In genomic region chr3:105974174-105974573, GRCm38 (mm10) we compare ENCODE assay signal across 17 mouse cellular contexts. TPM values are rescaled to one million over a fixed set of nuclear protein-coding genes. Genes with fewer than 3 reads are reported as not detected.
"Had no signal": no experiment of that assay in that cellular context is flagged by ENCODE, and none has a peak within 500 bp of the region (broad histone marks: within the 10 kb centered on the region; RNA-seq: fewer than 3 reads in every experiment).

No protein-coding gene starts in this region.

- H3K4me1 ChIP-seq: limb, embryonic 12.5 days; midbrain, embryonic 10.5 days; neural tube, embryonic 13.5 days had no signal

- DNase-seq: kidney, adult 11 months; kidney, adult 9 months; kidney, postnatal 10 days; kidney, postnatal 4 days; lung, embryonic 14.5 days; midbrain, embryonic 14.5 days; thymus, postnatal 4 days had no signal

- H3K4me3 ChIP-seq: layer of hippocampus, adult 2 months; limb, embryonic 12.5 days; midbrain, embryonic 10.5 days; neural tube, embryonic 13.5 days had no signal

- H3K27me3 ChIP-seq: limb, embryonic 12.5 days; neural tube, embryonic 13.5 days had no signal

- H3K9me3 ChIP-seq: limb, embryonic 12.5 days; midbrain, embryonic 10.5 days; neural tube, embryonic 13.5 days had no signal

- ATAC-seq: hindbrain, postnatal 0 days had no signal

- H3K9ac ChIP-seq: limb, embryonic 12.5 days; lung, embryonic 14.5 days; neural tube, embryonic 13.5 days had no signal

- H3K4me2 ChIP-seq: limb, embryonic 12.5 days; lung, embryonic 14.5 days; neural tube, embryonic 13.5 days had no signal

- H3K27ac ChIP-seq: hindbrain, postnatal 0 days; layer of hippocampus, adult 2 months; limb, embryonic 12.5 days; macrophage; midbrain, embryonic 10.5 days; neural tube, embryonic 13.5 days; stomach, postnatal 0 days had no signal

RNA-seq across cellular contexts. Expression of gene Pifo, which starts 40.3 kb away (rescaled TPM):
- total RNA-seq: left cerebral cortex, postnatal 36 days; liver, adult 2 months had no signal
- polyA plus RNA-seq: intestine, embryonic 14.5 days; limb, embryonic 12.5 days; liver, adult 2 months; macrophage; stomach, postnatal 0 days had no signal
